Mouse (Mus musculus) forebrain, postnatal 0 days (tissue): Measurements from ENCODE around the gene Mss51. TPM values are rescaled to one million over a fixed set of nuclear protein-coding genes. Genes with fewer than 3 reads are reported as not detected.

Source experiments
- ATAC-seq: fragments of 200-750 bp; cut with Nextera tagmentation; 2 replicates; pipeline ENCODE4 v1.8.0; 2017; ENCODE audit warnings: mild to moderate bottlenecking, moderate library complexity
- DNase-seq: peaks from one replicate; pipeline ENCODE4 v3.0.0-alpha.2; 2015
- H3K27ac ChIP-seq: fragments of 300-500 bp; sonication (generic); 2 replicates; pipeline ENCODE4 v1.5.1; 2014; ENCODE audit warnings: low read depth, mild to moderate bottlenecking, antibody characterized with exemption, low read length, moderate library complexity, mixed read lengths
- H3K27me3 ChIP-seq: fragments of 300-500 bp; sonication (generic); 2 replicates; pipeline ENCODE4 v1.6.1; 2014; ENCODE audit warnings: mild to moderate bottlenecking, low read length, mixed read lengths; ENCODE audit not compliant: insufficient read depth
- H3K36me3 ChIP-seq: fragments of 300-500 bp; sonication (generic); 2 replicates; pipeline ENCODE4 v1.6.1; 2014; ENCODE audit warnings: mild to moderate bottlenecking, moderate library complexity; ENCODE audit not compliant: insufficient read depth
- H3K4me1 ChIP-seq: fragments of 300-500 bp; sonication (generic); 2 replicates; pipeline ENCODE4 v1.6.1; 2014; ENCODE audit warnings: antibody characterized with exemption; ENCODE audit not compliant: insufficient read depth
- H3K4me2 ChIP-seq: fragments of 300-500 bp; sonication (generic); 2 replicates; pipeline ENCODE4 v1.6.1; 2014; ENCODE audit warnings: low read depth, mild to moderate bottlenecking, moderate library complexity
- H3K4me3 ChIP-seq: fragments of 300-500 bp; sonication (generic); 2 replicates; pipeline ENCODE4 v1.5.1; 2014; ENCODE audit warnings: low read depth, low read length, mixed read lengths
- H3K9ac ChIP-seq: fragments of 300-500 bp; sonication (generic); 2 replicates; pipeline ENCODE4 v1.6.1; 2014; ENCODE audit warnings: mild to moderate bottlenecking
- H3K9me3 ChIP-seq: fragments of 300-500 bp; sonication (generic); 2 replicates; pipeline ENCODE4 v1.6.1; 2016; ENCODE audit warnings: low read length
- CTCF ChIP-seq: sonication (generic); IDR thresholded peaks from 2 replicates; pipeline ENCODE4 v1.5.1; 2016; ENCODE audit warnings: antibody characterized with exemption, control low read depth, low read depth
- WGBS: fragments of 180-500 bp; shearing (Covaris S2); extraction: QIAGEN DNeasy Blood & Tissue Kit; methylation state at CpG from one replicate; pipeline ENCODE4 v1.1.7; 2014; 5-methylcytosine and 5-hydroxymethylcytosine counted together
- polyA plus RNA-seq: library from polyadenylated mRNA; unstranded; fragments of >200 nt; fragmentation: Nextera tagmentation; extraction: Ambion mirVana; gene quantifications from 2 replicates; pipeline ENCODE4 v1.2.1, GENCODE M21; 2015
- total RNA-seq: library from RNA; depleted of rRNA; stranded (reverse); fragments of >200 nt; gene quantifications from 2 replicates; pipeline ENCODE4 v1.2.3, GENCODE M21; 2014; rRNA removed

Gene Mss51
- total and polyA plus RNA-seq, 2 experiments from 2014 or later, result 0.14 TPM; not detected in 1

DNA sequence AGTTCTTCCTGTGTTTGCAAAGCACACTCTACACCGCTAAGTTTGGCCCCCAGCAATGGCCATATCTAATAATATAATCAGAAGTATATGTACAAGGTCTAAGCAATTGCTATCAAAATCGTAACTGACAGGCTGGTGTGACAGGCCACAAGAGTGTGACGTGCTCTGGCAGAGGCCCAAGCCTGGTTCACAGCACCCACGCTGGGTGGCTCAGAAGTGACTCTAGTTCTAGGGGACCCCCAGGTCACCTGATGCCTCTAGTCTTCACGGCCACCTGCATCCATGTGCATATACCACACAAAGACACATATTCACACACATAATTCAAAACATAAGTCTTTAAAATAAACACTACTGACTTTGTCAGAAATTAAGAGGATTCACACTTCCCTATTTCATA, 43.8 kb downstream of the Mss51 start:
- DNase-seq (no peak), ATAC-seq (no peak)
- Histone ChIP-seq H3K4me1 (peaks cover 8% of the 10 kb centered on the region; the same call in 1 of the 2 replicates), H3K27ac (no peak overlapping the region), H3K4me3 (no peak overlapping the region), H3K36me3 (peaks cover 2% of the 10 kb centered on the region; the same call in 1 of the 2 replicates), H3K4me2 (no peak overlapping the region), H3K27me3 (no peaks in the 10 kb centered on the region), H3K9me3 (no peaks in the 10 kb centered on the region), H3K9ac (no peak overlapping the region)
- no peak for TF ChIP-seq CTCF
- 88% methylated on average over 5 of the region's 5 CpGs for WGBS

DNA sequence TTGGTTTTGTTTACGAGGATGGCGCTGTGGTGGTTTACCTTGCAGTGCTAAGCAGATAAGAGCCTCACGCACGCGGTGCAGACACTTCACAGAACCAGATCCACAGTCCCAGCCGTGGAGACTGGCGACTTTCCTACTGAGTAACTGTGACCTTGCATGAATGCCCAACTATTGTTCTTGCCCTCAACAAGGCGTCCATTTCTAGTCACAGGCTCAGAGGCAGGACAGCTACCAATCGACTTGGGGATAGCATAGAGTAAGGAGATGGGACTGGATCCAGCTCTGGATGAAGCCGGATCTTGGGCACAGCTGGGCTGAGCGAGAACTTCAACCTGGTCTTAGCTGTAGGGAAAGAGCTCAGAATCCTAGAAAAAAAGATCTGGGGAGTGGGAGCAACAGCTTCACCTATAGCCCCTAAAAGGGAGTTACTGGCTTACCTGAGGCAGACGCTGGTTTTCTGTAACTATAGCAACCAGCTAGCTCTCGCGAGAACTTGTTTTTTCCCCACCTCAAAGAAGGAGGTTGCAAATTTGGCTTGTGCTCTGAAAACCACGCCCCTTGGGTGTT, 44.9 kb downstream of the Mss51 start, which contains the start of gene Cfap70:
Gene Cfap70, minus strand, starts transcription at position 462 of the 567 bp plus-strand sequence.
- Histone ChIP-seq H3K9ac (peak within 1 kb of the TSS; percentile 52), H3K27ac (peak within 1 kb of the TSS; percentile 79), H3K4me2 (peak within 1 kb of the TSS; percentile 66), H3K27me3 (no peaks in the 10 kb centered on the region), H3K9me3 (no peaks in the 10 kb centered on the region), H3K4me3 (peak within 1 kb of the TSS; percentile 43), H3K4me1 (peaks cover 8% of the 10 kb centered on the region; the same call in 1 of the 2 replicates), H3K36me3 (0 out of 2 replicates have a peak, but pooled peaks cover 2% of the 10 kb centered on the region)
- ATAC-seq (peak; percentile 81), DNase-seq (peak; percentile 83)
- no peak for TF ChIP-seq CTCF
- 2% methylated on average over 15 of the region's 15 CpGs for WGBS

DNA sequence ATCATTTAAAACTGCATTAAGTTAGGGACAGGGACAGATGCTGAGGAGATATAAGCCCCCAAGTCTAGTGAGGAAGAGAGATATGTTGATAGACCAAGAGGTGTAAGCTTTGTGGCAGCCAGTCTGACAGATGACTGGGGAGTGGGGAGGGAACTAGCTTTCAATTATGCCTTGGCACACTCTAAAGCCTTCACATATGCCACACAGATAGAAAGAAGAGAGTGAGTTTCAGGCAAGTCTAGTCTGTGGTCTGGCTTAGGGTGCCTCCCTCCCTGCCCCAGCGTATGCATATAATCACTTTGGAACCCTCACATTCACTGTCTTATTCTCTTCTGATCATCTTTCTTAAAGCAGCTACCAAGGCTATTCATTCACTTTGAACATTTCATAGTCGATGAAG, 45.4 kb downstream of the Mss51 start:
- peak overlapping the region; percentile 52 for H3K9ac ChIP-seq
- peak overlapping the region; percentile 79 for H3K27ac ChIP-seq
- peak; percentile 78 for ATAC-seq
- no peaks in the 10 kb centered on the region for H3K36me3 ChIP-seq
- H3K9me3 ChIP-seq, result no peaks in the 10 kb centered on the region
- H3K4me2 ChIP-seq, result peak overlapping the region; percentile 66
- DNase-seq, result peak; percentile 52
- H3K27me3 ChIP-seq, result no peaks in the 10 kb centered on the region
- WGBS, result 7% methylated on average over 2 of the region's 2 CpGs
- H3K4me1 ChIP-seq, result peaks cover 8% of the 10 kb centered on the region; the same call in 1 of the 2 replicates
- H3K4me3 ChIP-seq, result peak overlapping the region; percentile 43
- TF ChIP-seq CTCF, result no peak

- DNase-seq (no peak), ATAC-seq (no peak)
- Histone ChIP-seq H3K9me3 (no peaks in the 10 kb centered on the region), H3K9ac (no peak overlapping the region), H3K4me2 (no peak overlapping the region), H3K4me3 (no peak overlapping the region), H3K36me3 (no peaks in the 10 kb centered on the region), H3K4me1 (peaks cover 8% of the 10 kb centered on the region; the same call in 1 of the 2 replicates), H3K27me3 (no peaks in the 10 kb centered on the region), H3K27ac (no peak overlapping the region)
- TF ChIP-seq CTCF, result no peak
- WGBS, result 45% methylated on average over 12 of the region's 12 CpGs
Measured at GRCm38 (mm10) chr14:20447209-20447608, 49.5 kb downstream of the Mss51 start.

- no peak for DNase-seq
Measured at GRCm38 (mm10) chr14:20442252-20442651, 54.4 kb downstream of the Mss51 start.

GRCm38 (mm10) chr14:20436976-20437375, 59.7 kb downstream of the Mss51 start:
- no peak overlapping the region for H3K4me3 ChIP-seq
- no peaks in the 10 kb centered on the region for H3K9me3 ChIP-seq
- 70% methylated on average over 6 of the region's 6 CpGs for WGBS
- no peak for TF ChIP-seq CTCF
- no peak for DNase-seq
- no peaks in the 10 kb centered on the region for H3K4me1 ChIP-seq
- H3K9ac ChIP-seq, result no peak overlapping the region
- H3K27me3 ChIP-seq, result no peaks in the 10 kb centered on the region
- H3K27ac ChIP-seq, result no peak overlapping the region
- no peak overlapping the region for H3K4me2 ChIP-seq
- no peak for ATAC-seq
- H3K36me3 ChIP-seq, result no peaks in the 10 kb centered on the region

More at GRCm38 (mm10) chr14:20442252-20442651, 54.4 kb downstream of the Mss51 start:
- Histone ChIP-seq H3K36me3 (no peaks in the 10 kb centered on the region), H3K4me2 (no peak overlapping the region), H3K4me1 (no peaks in the 10 kb centered on the region), H3K4me3 (no peak overlapping the region), H3K9ac (no peak overlapping the region), H3K27ac (no peak overlapping the region), H3K9me3 (no peaks in the 10 kb centered on the region), H3K27me3 (no peaks in the 10 kb centered on the region)
- no peak for ATAC-seq
- no peak for TF ChIP-seq CTCF
- 65% methylated on average over 17 of the region's 17 CpGs for WGBS

Other genes with a start within 250 kb of the Mss51 start
- not detected in 2 replicates for gene Kcnk16, start 227.7 kb downstream of the Mss51 start, total RNA-seq
- gene Kcnk16, start 227.7 kb downstream of the Mss51 start, polyA plus RNA-seq, result not detected in 2 replicates
- 23.5 and 26.0 TPM in 2 replicates for gene Nudt13, start 202.2 kb downstream of the Mss51 start, total RNA-seq
- 10.7 and 13.5 TPM in 2 replicates for gene Nudt13, start 202.2 kb downstream of the Mss51 start, polyA plus RNA-seq
- gene Ecd, start 148.8 kb downstream of the Mss51 start, total RNA-seq, result 37.7 and 46.8 TPM in 2 replicates
- gene Ecd, start 148.8 kb downstream of the Mss51 start, polyA plus RNA-seq, result 36.4 and 44.0 TPM in 2 replicates
- gene Fam149b, start 148.7 kb downstream of the Mss51 start, total RNA-seq, result 47.8 and 61.4 TPM in 2 replicates
- 18.8 and 26.6 TPM in 2 replicates for gene Fam149b, start 148.7 kb downstream of the Mss51 start, polyA plus RNA-seq
- gene Dnajc9, start 108.0 kb downstream of the Mss51 start, total RNA-seq, result 69.2 and 74.1 TPM in 2 replicates
- 112 and 115 TPM in 2 replicates for gene Dnajc9, start 108.0 kb downstream of the Mss51 start, polyA plus RNA-seq
- 26.2 and 34.7 TPM in 2 replicates for gene Mrps16, start 103.3 kb downstream of the Mss51 start, total RNA-seq
- gene Mrps16, start 103.3 kb downstream of the Mss51 start, polyA plus RNA-seq, result 59.9 and 79.1 TPM in 2 replicates
- gene Cfap70, start 44.7 kb downstream of the Mss51 start, total RNA-seq, result 1.5 and 2.1 TPM in 2 replicates
- 0.88 and 1.4 TPM in 2 replicates for gene Cfap70, start 44.7 kb downstream of the Mss51 start, polyA plus RNA-seq
- 36.7 and 43.0 TPM in 2 replicates for gene Anxa7, start 16.8 kb downstream of the Mss51 start, total RNA-seq
- gene Anxa7, start 16.8 kb downstream of the Mss51 start, polyA plus RNA-seq, result 20.9 and 21.2 TPM in 2 replicates
- 172 and 194 TPM in 2 replicates for gene Ppp3cb, start 49.7 kb upstream of the Mss51 start, total RNA-seq
- 83.5 and 103 TPM in 2 replicates for gene Ppp3cb, start 49.7 kb upstream of the Mss51 start, polyA plus RNA-seq
- 20.5 and 28.9 TPM in 2 replicates for gene Usp54, start 144.2 kb upstream of the Mss51 start, total RNA-seq
- 3.0 and 4.8 TPM in 2 replicates for gene Usp54, start 144.2 kb upstream of the Mss51 start, polyA plus RNA-seq
- 0.15 and 0.57 TPM in 2 replicates for gene Myoz1, start 159.6 kb upstream of the Mss51 start, total RNA-seq
- 0.30 and 0.83 TPM in 2 replicates for gene Myoz1, start 159.6 kb upstream of the Mss51 start, polyA plus RNA-seq
- gene Synpo2l, start 171.5 kb upstream of the Mss51 start, total RNA-seq, result 0.15 and 0.24 TPM in 2 replicates
- gene Synpo2l, start 171.5 kb upstream of the Mss51 start, polyA plus RNA-seq, result 0.17 and 0.19 TPM in 2 replicates
- gene Sec24c, start 177.4 kb upstream of the Mss51 start, total RNA-seq, result 65.0 and 86.4 TPM in 2 replicates
- gene Sec24c, start 177.4 kb upstream of the Mss51 start, polyA plus RNA-seq, result 46.0 and 57.1 TPM in 2 replicates
- 11.2 and 17.9 TPM in 2 replicates for gene Fut11, start 198.1 kb upstream of the Mss51 start, total RNA-seq
- 14.0 and 20.7 TPM in 2 replicates for gene Fut11, start 198.1 kb upstream of the Mss51 start, polyA plus RNA-seq
- gene Chchd1, start 206.1 kb upstream of the Mss51 start, total RNA-seq, result 238 and 257 TPM in 2 replicates
- 222 and 300 TPM in 2 replicates for gene Chchd1, start 206.1 kb upstream of the Mss51 start, polyA plus RNA-seq
- gene Zswim8, start 210.7 kb upstream of the Mss51 start, total RNA-seq, result 112 and 162 TPM in 2 replicates
- gene Zswim8, start 210.7 kb upstream of the Mss51 start, polyA plus RNA-seq, result 24.6 and 28.2 TPM in 2 replicates
- gene Ndst2, start 237.7 kb upstream of the Mss51 start, total RNA-seq, result 16.3 and 25.0 TPM in 2 replicates
- gene Ndst2, start 237.7 kb upstream of the Mss51 start, polyA plus RNA-seq, result 6.7 and 11.2 TPM in 2 replicates